Mouse (Mus musculus) embryonic facial prominence, embryonic 11.5 days (tissue): ENCODE data around the gene Mark4. TPM values are rescaled to one million over a fixed set of nuclear protein-coding genes. Genes with fewer than 3 reads are reported as not detected.

Experiments used
- ATAC-seq: fragments of 200-750 bp; cut with Nextera tagmentation; replicated peaks from 2 replicates; pipeline ENCODE4 v1.8.0; 2017; ENCODE audit warnings: low read depth; ENCODE audit not compliant: insufficient number of reproducible peaks, low FRiP score, low TSS enrichment
- DNase-seq: peaks from one replicate; pipeline ENCODE4 v3.0.0-alpha.2; 2015; ENCODE audit warnings: low spot score
- H3K27ac ChIP-seq: fragments of 300-500 bp; sonication (generic); replicated peaks from 2 replicates; pipeline ENCODE4 v1.5.1; 2014; ENCODE audit warnings: mild to moderate bottlenecking, low read depth, low read length, control low read depth
- H3K27me3 ChIP-seq: fragments of 300-500 bp; sonication (generic); 2 replicates; pipeline ENCODE4 v1.6.1; 2014; ENCODE audit warnings: mild to moderate bottlenecking, low read length, moderate library complexity, mixed read lengths; ENCODE audit not compliant: control insufficient read depth, insufficient read depth
- H3K36me3 ChIP-seq: fragments of 300-500 bp; sonication (generic); replicated peaks from 2 replicates; pipeline ENCODE4 v1.6.1; 2014; ENCODE audit warnings: low read depth, mild to moderate bottlenecking, low read length, moderate library complexity, mixed read lengths; ENCODE audit not compliant: control insufficient read depth, insufficient read depth
- H3K4me1 ChIP-seq: fragments of 300-500 bp; sonication (generic); 2 replicates; pipeline ENCODE4 v1.6.1; 2014; ENCODE audit warnings: low read length, mixed read lengths; ENCODE audit not compliant: control insufficient read depth, insufficient read depth
- H3K4me2 ChIP-seq: fragments of 300-500 bp; sonication (generic); 2 replicates; pipeline ENCODE4 v1.6.1; 2014; ENCODE audit warnings: low read depth, mild to moderate bottlenecking, control low read depth, low read length, moderate library complexity
- H3K4me3 ChIP-seq: fragments of 300-500 bp; sonication (generic); 2 replicates; pipeline ENCODE4 v1.5.1; 2014; ENCODE audit warnings: low read depth, low read length, control low read depth
- H3K9ac ChIP-seq: fragments of 300-500 bp; sonication (generic); replicated peaks from 2 replicates; pipeline ENCODE4 v1.6.1; 2014; ENCODE audit warnings: mild to moderate bottlenecking, control low read depth, low read length
- H3K9me3 ChIP-seq: fragments of 300-500 bp; sonication (generic); replicated peaks from 2 replicates; pipeline ENCODE4 v1.6.1; 2016; ENCODE audit warnings: mild to moderate bottlenecking, low read length, inconsistent platforms, mixed read lengths; ENCODE audit not compliant: control insufficient read depth
- WGBS: fragments of 180-500 bp; shearing (Covaris S2); extraction: QIAGEN DNeasy Blood & Tissue Kit; methylation state at CpG from one replicate; pipeline ENCODE4 v1.1.7; 2014; 5-methylcytosine and 5-hydroxymethylcytosine counted together
- polyA plus RNA-seq: library from polyadenylated mRNA; unstranded; fragments of >200 nt; fragmentation: Nextera tagmentation; extraction: Ambion mirVana; gene quantifications from 2 replicates; pipeline ENCODE4 v1.2.1, GENCODE M21; 2014

Mark4 gene
- polyA plus RNA-seq, 1 experiment from 2014 or later: 7.9 TPM

- H3K27me3 ChIP-seq: no peaks in the 10 kb centered on the region
- H3K4me1 ChIP-seq: no peaks in the 10 kb centered on the region
- no peak overlapping the region for H3K4me3 ChIP-seq
- H3K9ac ChIP-seq: no peak overlapping the region
- H3K36me3 ChIP-seq: peaks cover 22% of the 10 kb centered on the region
- DNase-seq: no peak
- 93% methylated on average over 16 of the region's 16 CpGs for WGBS
- H3K4me2 ChIP-seq: no peak overlapping the region
- no peaks in the 10 kb centered on the region for H3K9me3 ChIP-seq
- no peak overlapping the region for H3K27ac ChIP-seq
- no peak for ATAC-seq
Measured at GRCm38 (mm10) chr7:19447689-19448088, 10.9 kb downstream of the Mark4 start.

GRCm38 (mm10) chr7:19444801-19445200 is 13.8 kb downstream of the Mark4 start:
- no peak overlapping the region for H3K4me2 ChIP-seq
- no peaks in the 10 kb centered on the region for H3K27me3 ChIP-seq
- H3K4me3 ChIP-seq: no peak overlapping the region
- H3K9me3 ChIP-seq: no peaks in the 10 kb centered on the region
- no peak overlapping the region for H3K27ac ChIP-seq
- peaks cover 17% of the 10 kb centered on the region for H3K36me3 ChIP-seq
- DNase-seq (no peak), ATAC-seq (no peak; the same call in 1 of the 2 replicates)
- H3K4me1 ChIP-seq: no peaks in the 10 kb centered on the region
- H3K9ac ChIP-seq: no peak overlapping the region
- WGBS: 80% methylated on average over 12 of the region's 12 CpGs

- peak; percentile 89 for DNase-seq
- 46% methylated on average over 3 of the region's 3 CpGs for WGBS
- no peak overlapping the region for H3K9ac ChIP-seq
- peaks cover 13% of the 10 kb centered on the region for H3K36me3 ChIP-seq
- no peak overlapping the region for H3K4me3 ChIP-seq
- no peak overlapping the region for H3K4me2 ChIP-seq
- no peaks in the 10 kb centered on the region for H3K9me3 ChIP-seq
- no peaks in the 10 kb centered on the region for H3K4me1 ChIP-seq
- no peaks in the 10 kb centered on the region for H3K27me3 ChIP-seq
- no peak for ATAC-seq
- H3K27ac ChIP-seq: no peak overlapping the region
Measured at GRCm38 (mm10) chr7:19443344-19443743, 15.3 kb downstream of the Mark4 start.

- no peaks in the 10 kb centered on the region for H3K4me1 ChIP-seq
- H3K36me3 ChIP-seq: peaks cover 16% of the 10 kb centered on the region
- no peak for DNase-seq
- no peaks in the 10 kb centered on the region for H3K9me3 ChIP-seq
- H3K27ac ChIP-seq: no peak overlapping the region
- no peaks in the 10 kb centered on the region for H3K27me3 ChIP-seq
- no peak overlapping the region for H3K4me3 ChIP-seq
- ATAC-seq: no peak
- H3K9ac ChIP-seq: no peak overlapping the region
- WGBS: 87% methylated on average over 9 of the region's 9 CpGs
- no peak overlapping the region for H3K4me2 ChIP-seq
Measured at GRCm38 (mm10) chr7:19441448-19442091, 17.1 kb downstream of the Mark4 start.

- Histone ChIP-seq H3K4me3 (no peak overlapping the region), H3K4me1 (no peaks in the 10 kb centered on the region), H3K4me2 (no peak overlapping the region), H3K36me3 (peaks cover 30% of the 10 kb centered on the region), H3K9me3 (no peaks in the 10 kb centered on the region), H3K27ac (no peak overlapping the region), H3K9ac (no peak overlapping the region), H3K27me3 (no peaks in the 10 kb centered on the region)
- ATAC-seq (no peak), DNase-seq (no peak)
- 81% methylated on average over 9 of the region's 9 CpGs for WGBS
Measured at GRCm38 (mm10) chr7:19437048-19437447, 21.6 kb downstream of the Mark4 start.

- Histone ChIP-seq H3K4me3 (no peak overlapping the region), H3K36me3 (peaks cover 31% of the 10 kb centered on the region), H3K27ac (no peak overlapping the region), H3K9me3 (no peaks in the 10 kb centered on the region), H3K4me2 (no peak overlapping the region), H3K4me1 (no peaks in the 10 kb centered on the region), H3K27me3 (no peaks in the 10 kb centered on the region), H3K9ac (no peak overlapping the region)
- WGBS: 92% methylated on average over 2 of the region's 2 CpGs
- no peak for ATAC-seq
- no peak for DNase-seq
Measured at GRCm38 (mm10) chr7:19436276-19436675, 22.3 kb downstream of the Mark4 start.

GRCm38 (mm10) chr7:19432475-19432874 is 26.1 kb downstream of the Mark4 start:
- WGBS: 93% methylated on average over 2 of the region's 2 CpGs
- no peak for ATAC-seq
- no peak for DNase-seq
- H3K4me3 ChIP-seq: no peak overlapping the region
- no peak overlapping the region for H3K9ac ChIP-seq
- no peaks in the 10 kb centered on the region for H3K4me1 ChIP-seq
- no peaks in the 10 kb centered on the region for H3K27me3 ChIP-seq
- H3K27ac ChIP-seq: no peak overlapping the region
- peaks cover 55% of the 10 kb centered on the region for H3K36me3 ChIP-seq
- no peak overlapping the region for H3K4me2 ChIP-seq
- no peaks in the 10 kb centered on the region for H3K9me3 ChIP-seq

GRCm38 (mm10) chr7:19430402-19430801 is 28.2 kb downstream of the Mark4 start:
- Histone ChIP-seq H3K9me3 (no peaks in the 10 kb centered on the region), H3K4me3 (no peak overlapping the region), H3K4me1 (no peaks in the 10 kb centered on the region), H3K27ac (no peak overlapping the region), H3K27me3 (no peaks in the 10 kb centered on the region), H3K4me2 (no peak overlapping the region), H3K36me3 (peaks cover 48% of the 10 kb centered on the region), H3K9ac (no peak overlapping the region)
- WGBS: 93% methylated on average over 6 of the region's 6 CpGs
- ATAC-seq (no peak), DNase-seq (no peak)
